Mouse (Mus musculus): Measurements from ENCODE around the gene Nckap5.

DNA sequence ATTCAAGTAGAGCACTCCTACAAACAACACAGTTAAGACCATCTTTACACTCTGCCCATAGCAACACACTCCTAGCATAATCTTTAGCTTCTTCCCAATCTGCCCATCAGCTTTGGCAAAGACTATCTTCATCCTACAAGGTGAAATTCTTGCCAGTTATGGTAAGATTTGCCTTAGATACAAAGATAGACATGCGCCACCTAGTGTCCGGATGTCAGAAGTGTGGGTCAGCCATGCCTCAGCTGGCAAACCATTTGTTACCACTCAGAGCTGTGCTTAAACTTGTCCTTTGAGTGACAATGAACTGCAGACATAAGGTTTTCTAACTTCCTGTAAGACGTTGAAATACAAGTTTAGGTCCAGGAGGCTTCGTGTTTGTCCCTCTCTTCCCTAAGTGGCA, 422.7 kb downstream of the Nckap5 start:
- peak; percentile 77 for TF ChIP-seq CTCF (IDR thresholded peaks at IDR 0.05; ENCODE audit: insufficient read depth, low read length)
- TF ChIP-seq POLR2A (IDR thresholded peaks at IDR 0.05; ENCODE audit: borderline replicate concordance, extremely low read depth, low read depth, low read length): no peak
